ENCODE assay signal across 8 mouse cellular contexts in the genomic region with DNA sequence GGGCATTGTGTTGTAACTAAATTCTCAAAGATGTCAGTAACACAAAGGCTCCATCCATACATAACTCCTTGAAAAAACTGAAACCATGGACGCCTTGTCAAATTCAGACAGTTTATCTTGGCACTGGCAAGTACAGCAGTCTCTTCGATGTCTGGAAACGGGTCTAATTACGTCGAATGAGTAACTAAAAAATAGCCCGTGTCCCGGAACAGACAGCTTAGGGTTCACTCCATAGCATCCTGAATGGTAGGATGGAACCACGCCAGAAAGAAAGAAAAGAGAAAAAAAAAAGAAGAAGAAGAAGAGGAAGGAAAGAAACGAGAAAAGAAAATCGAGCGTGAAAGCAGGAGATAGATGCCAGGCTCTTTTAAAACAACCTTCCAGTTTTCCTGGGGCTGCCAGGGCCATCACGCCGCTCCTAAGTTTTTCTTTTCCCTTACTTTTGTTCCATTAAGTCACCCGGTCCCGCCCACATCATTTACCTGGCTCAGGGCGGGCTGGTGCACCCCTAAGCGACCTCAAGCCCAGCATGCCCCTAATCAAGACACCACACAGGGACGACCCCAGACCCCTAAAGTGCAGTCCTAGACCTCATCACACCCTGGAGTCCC. TPM values are rescaled to one million over a fixed set of nuclear protein-coding genes. Genes with fewer than 3 reads are reported as not detected.
DNase-seq lines count a peak whose midpoint lies in the region; ATAC-seq and TF ChIP-seq lines count a peak whose summit lies in the region.

No protein-coding gene starts in this region.

- ATAC-seq in lung, embryonic 14.5 days (ENCODE audit: insufficient read depth) = no peak
- no peak for ATAC-seq in embryonic facial prominence, embryonic 13.5 days (ENCODE audit: insufficient number of reproducible peaks, insufficient read depth, low FRiP score, low TSS enrichment, low read depth)
- ATAC-seq in intestine, embryonic 16.5 days = no peak; the same call in 1 of the 2 replicates
- ATAC-seq in neural tube, embryonic 15.5 days (ENCODE audit: low FRiP score) = no peak

- no peaks in the 10 kb centered on the region for H3K36me3 ChIP-seq in lung, embryonic 14.5 days (ENCODE audit: insufficient read depth)
- no peaks in the 10 kb centered on the region for H3K36me3 ChIP-seq in embryonic facial prominence, embryonic 13.5 days
- no peaks in the 10 kb centered on the region for H3K36me3 ChIP-seq in intestine, embryonic 16.5 days (ENCODE audit: control insufficient read depth, insufficient read depth, low read length)
- H3K36me3 ChIP-seq in neural tube, embryonic 15.5 days = no peaks in the 10 kb centered on the region

- under 1% methylated on average over 18 of the region's 18 CpGs for WGBS in lung, embryonic 14.5 days
- 2% methylated on average over 18 of the region's 18 CpGs for WGBS in embryonic facial prominence, embryonic 13.5 days
- WGBS in intestine, embryonic 16.5 days = 3% methylated on average over 18 of the region's 18 CpGs
- WGBS in neural tube, embryonic 15.5 days = 3% methylated on average over 18 of the region's 18 CpGs

- H3K4me3 ChIP-seq in lung, embryonic 14.5 days (ENCODE audit: low read depth, low read length) = peak overlapping the region; percentile 72
- H3K4me3 ChIP-seq in embryonic facial prominence, embryonic 13.5 days = peak overlapping the region; percentile 72
- H3K4me3 ChIP-seq in intestine, embryonic 16.5 days (ENCODE audit: low read length) = peak overlapping the region; percentile 74
- peak overlapping the region; percentile 74 for H3K4me3 ChIP-seq in neural tube, embryonic 15.5 days (replicated peaks)

- peak overlapping the region; percentile 87; the same call in 1 of the 2 replicates for H3K27ac ChIP-seq in lung, embryonic 14.5 days (ENCODE audit: low read depth)
- H3K27ac ChIP-seq in embryonic facial prominence, embryonic 13.5 days = peak overlapping the region; percentile 80; the same call in 1 of the 2 replicates
- peak overlapping the region; percentile 90 for H3K27ac ChIP-seq in intestine, embryonic 16.5 days (ENCODE audit: low read length)
- H3K27ac ChIP-seq in neural tube, embryonic 15.5 days (replicated peaks) = no peak overlapping the region

- H3K27me3 ChIP-seq in lung, embryonic 14.5 days (ENCODE audit: insufficient read depth, low read length) = no peaks in the 10 kb centered on the region
- no peaks in the 10 kb centered on the region for H3K27me3 ChIP-seq in embryonic facial prominence, embryonic 13.5 days
- H3K27me3 ChIP-seq in intestine, embryonic 16.5 days (replicated peaks; ENCODE audit: control insufficient read depth, insufficient read depth, low read length) = no peaks in the 10 kb centered on the region
- H3K27me3 ChIP-seq in neural tube, embryonic 15.5 days (replicated peaks) = no peaks in the 10 kb centered on the region

- peak overlapping the region; percentile 64 for H3K9ac ChIP-seq in lung, embryonic 14.5 days
- peak overlapping the region; percentile 75 for H3K9ac ChIP-seq in embryonic facial prominence, embryonic 13.5 days
- H3K9ac ChIP-seq in intestine, embryonic 16.5 days (ENCODE audit: low read depth, low read length) = peak overlapping the region; percentile 84
- H3K9ac ChIP-seq in neural tube, embryonic 15.5 days (replicated peaks) = peak overlapping the region; percentile 54

- no peak for TF ChIP-seq CTCF in lung, embryonic 14.5 days (IDR thresholded peaks at IDR 0.05; ENCODE audit: low read depth)

- DNase-seq in lung, embryonic 14.5 days = peak; percentile 51
- no peak for DNase-seq in lung, adult 18-20 months
- no peak for DNase-seq in layer of hippocampus, adult 9-10 months (ENCODE audit: low spot score)
- DNase-seq in adrenal gland, postnatal 14 days = no peak
- DNase-seq in Muller cell, postnatal 12 days (ENCODE audit: inconsistent ontology term) = no peak

- H3K9me3 ChIP-seq in lung, embryonic 14.5 days (ENCODE audit: low read depth, low read length) = no peaks in the 10 kb centered on the region
- no peaks in the 10 kb centered on the region for H3K9me3 ChIP-seq in embryonic facial prominence, embryonic 13.5 days
- no peaks in the 10 kb centered on the region for H3K9me3 ChIP-seq in intestine, embryonic 16.5 days (ENCODE audit: control insufficient read depth, low read length)
- no peaks in the 10 kb centered on the region for H3K9me3 ChIP-seq in neural tube, embryonic 15.5 days (replicated peaks)

- H3K4me2 ChIP-seq in lung, embryonic 14.5 days = peak overlapping the region; percentile 91
- H3K4me2 ChIP-seq in embryonic facial prominence, embryonic 13.5 days = peak overlapping the region; percentile 87
- H3K4me2 ChIP-seq in intestine, embryonic 16.5 days (ENCODE audit: low read depth, low read length) = peak overlapping the region; percentile 80
- peak overlapping the region; percentile 93 for H3K4me2 ChIP-seq in neural tube, embryonic 15.5 days

- no peaks in the 10 kb centered on the region; the same call in 1 of the 2 replicates for H3K4me1 ChIP-seq in lung, embryonic 14.5 days (ENCODE audit: insufficient read depth)
- peaks cover 4% of the 10 kb centered on the region; the same call in 1 of the 2 replicates for H3K4me1 ChIP-seq in embryonic facial prominence, embryonic 13.5 days
- peaks cover 7% of the 10 kb centered on the region; the same call in 1 of the 2 replicates for H3K4me1 ChIP-seq in intestine, embryonic 16.5 days (ENCODE audit: control insufficient read depth, insufficient read depth, low read length)
- peaks cover 9% of the 10 kb centered on the region for H3K4me1 ChIP-seq in neural tube, embryonic 15.5 days

RNA-seq across cellular contexts. Expression of a gene that starts 0.8 kb away (rescaled TPM):
- polyA plus RNA-seq in lung, embryonic 14.5 days (2014; fragmentation: Nextera tagmentation; extraction: Ambion mirVana) = 16.1 and 17.2 TPM in 2 replicates
- 7.7 and 12.5 TPM in 2 replicates for polyA plus RNA-seq in embryonic facial prominence, embryonic 13.5 days (2015; fragmentation: Nextera tagmentation; extraction: Ambion mirVana)
- 80.9 and 97.7 TPM in 2 replicates for polyA plus RNA-seq in intestine, embryonic 16.5 days (2015; fragmentation: Nextera tagmentation; extraction: Ambion mirVana)
- 2.6 and 6.9 TPM in 2 replicates for polyA plus RNA-seq in neural tube, embryonic 15.5 days (2015; fragmentation: Nextera tagmentation; extraction: Ambion mirVana)
- total RNA-seq in adrenal gland, postnatal 14 days (2021) = 46.3 and 47.1 TPM in 2 replicates

RNA-seq across cellular contexts. Expression of a gene that starts 31.0 kb away (rescaled TPM):
- polyA plus RNA-seq in lung, embryonic 14.5 days (2014; fragmentation: Nextera tagmentation; extraction: Ambion mirVana) = 127 and 132 TPM in 2 replicates
- polyA plus RNA-seq in embryonic facial prominence, embryonic 13.5 days (2015; fragmentation: Nextera tagmentation; extraction: Ambion mirVana) = 106 and 107 TPM in 2 replicates
- 241 and 243 TPM in 2 replicates for polyA plus RNA-seq in intestine, embryonic 16.5 days (2015; fragmentation: Nextera tagmentation; extraction: Ambion mirVana)
- 14.4 and 28.2 TPM in 2 replicates for polyA plus RNA-seq in neural tube, embryonic 15.5 days (2015; fragmentation: Nextera tagmentation; extraction: Ambion mirVana)
- total RNA-seq in adrenal gland, postnatal 14 days (2021) = 32.9 and 34.5 TPM in 2 replicates
